Mouse (Mus musculus) bone marrow macrophage, adult 2 months (primary cell): Measurements from ENCODE around the gene Ppp1r21.

Source experiments
- CTCF ChIP-seq: IDR thresholded peaks from 2 replicates; pipeline ENCODE4 v1.5.1; 2012; ENCODE audit warnings: low read depth, mild to moderate bottlenecking, low read length, moderate library complexity
- POLR2A ChIP-seq: IDR thresholded peaks from 2 replicates; pipeline ENCODE4 v1.6.1; 2012; ENCODE audit warnings: mild to moderate bottlenecking, low read depth, low read length, borderline replicate concordance

GRCm38 (mm10) chr17:88620935-88621334 lies 91.0 kb downstream of the Ppp1r21 start:
- TF ChIP-seq CTCF, result no peak
- TF ChIP-seq POLR2A, result no peak
